Mouse (Mus musculus): Measurements from ENCODE around the gene Mptx1. TPM values are rescaled to one million over a fixed set of nuclear protein-coding genes. Genes with fewer than 3 reads are reported as not detected.

Gene Mptx1
- total and polyA plus RNA-seq, 3 experiments: not detected

- TF ChIP-seq ZMIZ1 (IDR thresholded peaks at IDR 0.05; ENCODE audit: low read depth, low read length) (no peak), RCOR1 (IDR thresholded peaks at IDR 0.05; ENCODE audit: low read depth, low read length) (peak; percentile 97)
Observed at GRCm38 (mm10) chr1:174364882-174365451, 34.6 kb downstream of the Mptx1 start, which contains the start of gene Olfr417 (continued).

GRCm38 (mm10) chr1:174373799-174374198, 43.5 kb downstream of the Mptx1 start:
- Histone ChIP-seq H3K4me3 (ENCODE audit: control insufficient read depth in 1 of 2, insufficient read depth in 1 of 2, low read depth in 2 of 2, low read length in 2 of 2) (no peak overlapping the region), H3K4me1 (ENCODE audit: control insufficient read depth in 1 of 2, insufficient read depth in 2 of 2, low read length in 2 of 2) (no peaks in the 10 kb centered on the region), H3K27ac (ENCODE audit: control insufficient read depth, low read depth, low read length) (no peak overlapping the region), H3K9ac (ENCODE audit: control insufficient read depth, low read depth, low read length, poor library complexity, severe bottlenecking) (no peak overlapping the region), H3K36me3 (ENCODE audit: control insufficient read depth in 1 of 2, insufficient read depth in 2 of 2, low read length in 2 of 2) (no peaks in the 10 kb centered on the region), H3K79me2 (ENCODE audit: control insufficient read depth, insufficient read depth, low read length, poor library complexity) (no peaks in the 10 kb centered on the region), H3K9me3 (replicated peaks; ENCODE audit: insufficient read depth, low read length) (no peaks in the 10 kb centered on the region), H3K27me3 (ENCODE audit: control insufficient read depth in 1 of 2, insufficient read depth in 2 of 2, low read length in 2 of 2) (no peaks in the 10 kb centered on the region)
- no peak for DNase-seq (ENCODE audit: low read depth, low spot score)
- TF ChIP-seq POLR2AphosphoS2 (IDR thresholded peaks at IDR 0.05; ENCODE audit: low read length) (no peak), NRF1 (IDR thresholded peaks at IDR 0.05; ENCODE audit: insufficient read depth, low read depth, low read length, poor library complexity, severe bottlenecking) (no peak), RCOR1 (IDR thresholded peaks at IDR 0.05; ENCODE audit: low read depth, low read length) (no peak), ETS1 (IDR thresholded peaks at IDR 0.05; ENCODE audit: low read depth, low read length) (no peak), ZMIZ1 (IDR thresholded peaks at IDR 0.05; ENCODE audit: low read depth, low read length) (no peak), MYB (IDR thresholded peaks at IDR 0.05; ENCODE audit: low read depth, low read length) (no peak), MAZ (IDR thresholded peaks at IDR 0.05; ENCODE audit: low read depth, low read length) (no peak)

Other genes starting within 250 kb of the Mptx1 start
- gene Olfr429, start 246.2 kb upstream of the Mptx1 start, total RNA-seq (2012; rRNA removed): not detected in 2 replicates
- not detected for gene Olfr429, start 246.2 kb upstream of the Mptx1 start, polyA plus RNA-seq (2012; ENCODE audit: insufficient read depth in 1 of 2, insufficient read length in 2 of 2, low read depth in 1 of 2, low replicate concordance in 2 of 2, missing spikeins in 1 of 2)
- gene Olfr427, start 233.6 kb upstream of the Mptx1 start, total RNA-seq (2012; rRNA removed): not detected in 2 replicates
- not detected for gene Olfr427, start 233.6 kb upstream of the Mptx1 start, polyA plus RNA-seq (2012; ENCODE audit: insufficient read depth in 1 of 2, insufficient read length in 2 of 2, low read depth in 1 of 2, low replicate concordance in 2 of 2, missing spikeins in 1 of 2)
- gene Olfr231, start 209.4 kb upstream of the Mptx1 start, total RNA-seq (2012; rRNA removed): not detected in 2 replicates
- gene Olfr231, start 209.4 kb upstream of the Mptx1 start, polyA plus RNA-seq (2012; ENCODE audit: insufficient read depth in 1 of 2, insufficient read length in 2 of 2, low read depth in 1 of 2, low replicate concordance in 2 of 2, missing spikeins in 1 of 2): not detected
- not detected in 2 replicates for gene Olfr424, start 199.0 kb upstream of the Mptx1 start, total RNA-seq (2012; rRNA removed)
- gene Olfr424, start 199.0 kb upstream of the Mptx1 start, polyA plus RNA-seq (2012; ENCODE audit: insufficient read depth in 1 of 2, insufficient read length in 2 of 2, low read depth in 1 of 2, low replicate concordance in 2 of 2, missing spikeins in 1 of 2): not detected
- gene Olfr420, start 174.9 kb upstream of the Mptx1 start, total RNA-seq (2012; rRNA removed): not detected in 2 replicates
- gene Olfr420, start 174.9 kb upstream of the Mptx1 start, polyA plus RNA-seq (2012; ENCODE audit: insufficient read depth in 1 of 2, insufficient read length in 2 of 2, low read depth in 1 of 2, low replicate concordance in 2 of 2, missing spikeins in 1 of 2): not detected
- 39.1 and 43.5 TPM in 2 replicates for gene Spta1, start 157.7 kb upstream of the Mptx1 start, total RNA-seq (2012; rRNA removed)
- gene Spta1, start 157.7 kb upstream of the Mptx1 start, polyA plus RNA-seq (2012; ENCODE audit: insufficient read depth in 1 of 2, insufficient read length in 2 of 2, low read depth in 1 of 2, low replicate concordance in 2 of 2, missing spikeins in 1 of 2): 10 to 100 TPM; 46.1 to 98.0 TPM
- not detected in 2 replicates for gene Olfr419, start 78.5 kb upstream of the Mptx1 start, total RNA-seq (2012; rRNA removed)
- gene Olfr419, start 78.5 kb upstream of the Mptx1 start, polyA plus RNA-seq (2012; ENCODE audit: insufficient read depth in 1 of 2, insufficient read length in 2 of 2, low read depth in 1 of 2, low replicate concordance in 2 of 2, missing spikeins in 1 of 2): under 1 TPM in 1 of 2 experiments, not detected in 1; 0.31 TPM
- gene Olfr417, start 34.6 kb downstream of the Mptx1 start, total RNA-seq (2012; rRNA removed): 0.12 TPM in 1 of 2 replicates, not detected in the other
- gene Olfr417, start 34.6 kb downstream of the Mptx1 start, polyA plus RNA-seq (2012; ENCODE audit: insufficient read depth in 1 of 2, insufficient read length in 2 of 2, low read depth in 1 of 2, low replicate concordance in 2 of 2, missing spikeins in 1 of 2): under 1 TPM in 1 of 2 experiments, not detected in 1; 0.07 TPM
- gene Olfr248, start 60.5 kb downstream of the Mptx1 start, total RNA-seq (2012; rRNA removed): not detected in 2 replicates
- not detected for gene Olfr248, start 60.5 kb downstream of the Mptx1 start, polyA plus RNA-seq (2012; ENCODE audit: insufficient read depth in 1 of 2, insufficient read length in 2 of 2, low read depth in 1 of 2, low replicate concordance in 2 of 2, missing spikeins in 1 of 2)
- gene Olfr414, start 93.5 kb downstream of the Mptx1 start, total RNA-seq (2012; rRNA removed): 0.23 TPM in 1 of 2 replicates, not detected in the other
- under 1 TPM in 1 of 2 experiments, not detected in 1; 0.11 TPM for gene Olfr414, start 93.5 kb downstream of the Mptx1 start, polyA plus RNA-seq (2012; ENCODE audit: insufficient read depth in 1 of 2, insufficient read length in 2 of 2, low read depth in 1 of 2, low replicate concordance in 2 of 2, missing spikeins in 1 of 2)
- not detected in 2 replicates for gene Olfr220, start 111.6 kb downstream of the Mptx1 start, total RNA-seq (2012; rRNA removed)
- gene Olfr220, start 111.6 kb downstream of the Mptx1 start, polyA plus RNA-seq (2012; ENCODE audit: insufficient read depth in 1 of 2, insufficient read length in 2 of 2, low read depth in 1 of 2, low replicate concordance in 2 of 2, missing spikeins in 1 of 2): not detected
- gene Fmn2, start 171.3 kb downstream of the Mptx1 start, total RNA-seq (2012; rRNA removed): not detected in 2 replicates
- not detected for gene Fmn2, start 171.3 kb downstream of the Mptx1 start, polyA plus RNA-seq (2012; ENCODE audit: insufficient read depth in 1 of 2, insufficient read length in 2 of 2, low read depth in 1 of 2, low replicate concordance in 2 of 2, missing spikeins in 1 of 2)

Data from MEL (cell line).